Mouse (Mus musculus): ENCODE measurements around the gene Cyp2w1. TPM values are rescaled to one million over a fixed set of nuclear protein-coding genes. Genes with fewer than 3 reads are reported as not detected.

Cyp2w1 gene
- polyA plus RNA-seq, 1 experiment from 2014 or later: 0.16 TPM

DNA sequence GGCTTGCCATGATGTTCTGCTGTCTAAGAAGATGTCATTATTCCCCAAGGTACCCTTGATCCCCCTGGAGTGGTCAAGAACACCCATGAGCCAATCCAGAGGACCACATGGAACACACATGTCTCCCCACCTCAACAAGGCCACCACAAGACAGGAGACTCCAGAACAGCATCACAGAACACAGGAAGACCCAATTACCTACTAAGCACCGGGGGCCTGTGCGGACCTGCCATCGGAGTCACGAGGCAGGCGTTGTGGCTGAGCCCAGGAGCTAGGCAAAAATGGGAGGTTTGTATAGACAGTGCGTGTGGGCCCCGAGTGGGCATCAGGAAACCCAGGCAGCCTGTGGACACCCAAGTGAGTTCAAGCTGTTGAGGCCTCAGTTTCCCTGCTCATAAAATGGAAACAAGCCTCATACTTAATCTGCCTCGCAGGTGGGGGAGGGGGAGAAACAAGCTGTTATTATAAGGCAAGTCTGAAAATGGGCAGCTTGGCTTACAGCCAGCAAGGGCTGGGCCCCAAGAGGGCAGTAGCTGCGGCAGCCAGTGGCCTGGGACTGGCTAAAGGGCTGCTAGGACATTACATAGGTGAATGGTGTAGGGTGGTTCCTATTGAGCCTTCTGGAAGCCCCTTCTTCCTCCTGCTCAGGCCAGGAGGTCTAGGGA, 29.0 kb upstream of the Cyp2w1 start:
- Histone ChIP-seq H3K4me1 (peaks cover 25% of the 10 kb centered on the region), H3K27ac (no peak overlapping the region), H3K4me2 (peak overlapping the region; percentile 99; the same call in 1 of the 2 replicates), H3K36me3 (no peaks in the 10 kb centered on the region), H3K27me3 (peaks cover 43% of the 10 kb centered on the region), H3K9me3 (replicated peaks) (no peaks in the 10 kb centered on the region), H3K4me3 (replicated peaks) (no peak overlapping the region), H3K9ac (no peak overlapping the region)
- ATAC-seq (replicated peaks; ENCODE audit: low FRiP score): 0 out of 2 replicates have a peak, but pooled peaks have one; percentile 40
- WGBS: 78% methylated on average over 9 of the region's 9 CpGs

DNA sequence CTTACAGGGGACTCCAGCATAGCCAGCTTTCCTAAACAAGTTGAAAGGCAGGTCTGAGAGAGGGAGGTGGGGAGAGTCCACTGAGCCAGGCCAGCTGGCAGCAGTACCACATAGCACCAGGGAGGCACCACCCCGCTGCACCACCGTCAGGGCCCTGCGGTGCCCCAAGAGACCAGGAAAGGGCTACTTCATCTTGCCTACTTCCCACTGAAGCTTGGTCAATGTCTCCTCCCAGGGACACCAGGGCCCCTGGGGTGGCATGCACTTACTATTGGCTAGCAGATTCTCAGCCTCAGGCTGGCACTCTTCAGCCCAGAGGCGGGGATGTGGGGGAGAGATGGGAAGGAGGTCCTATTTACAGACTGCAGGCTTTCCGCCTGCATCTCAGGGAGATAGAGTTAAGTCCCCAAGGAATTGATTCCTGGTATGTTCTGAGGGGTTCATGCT, 28.3 kb upstream of the Cyp2w1 start:
- 52% methylated on average over 5 of the region's 5 CpGs for WGBS
- peaks cover 43% of the 10 kb centered on the region for H3K27me3 ChIP-seq

DNA sequence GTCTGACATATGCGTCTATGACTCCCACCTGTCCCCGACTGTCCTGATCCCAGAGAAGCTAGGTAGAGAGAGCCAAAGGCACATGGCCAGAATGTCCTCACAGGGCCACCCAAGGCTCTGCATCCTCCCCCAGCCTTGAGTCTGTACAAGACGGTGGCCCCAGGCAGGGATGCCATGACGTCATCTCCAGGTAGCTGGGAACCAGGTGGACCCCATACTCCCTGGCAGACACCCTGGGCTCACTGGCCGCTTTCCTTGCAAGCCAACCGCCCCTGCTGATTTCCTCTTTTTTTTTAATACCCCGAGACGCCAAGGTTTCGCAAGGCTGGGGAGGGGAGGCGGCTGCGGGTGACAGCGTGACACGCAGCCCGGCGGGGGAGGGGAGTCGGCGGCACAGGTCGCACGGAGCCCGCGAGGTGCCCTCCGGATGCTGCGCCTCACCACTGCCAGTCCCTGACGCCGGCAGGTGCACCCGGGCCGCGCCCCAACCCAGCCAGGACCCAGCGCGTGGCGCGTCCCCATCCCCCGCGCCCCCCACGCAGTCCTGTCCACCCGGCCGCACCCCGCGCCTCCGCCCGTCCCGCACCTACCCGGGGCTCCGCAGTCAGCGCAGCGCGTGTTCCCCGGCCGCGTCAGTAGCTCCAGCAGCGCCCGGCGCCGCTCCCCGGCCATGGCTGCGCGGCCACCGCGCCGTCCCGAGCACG, 27.6 kb upstream of the Cyp2w1 start:
- H3K27ac ChIP-seq: no peak overlapping the region
- H3K4me2 ChIP-seq: peak overlapping the region; percentile 99
- peak overlapping the region; percentile 69 for H3K9ac ChIP-seq
- H3K9me3 ChIP-seq (replicated peaks): no peaks in the 10 kb centered on the region
- H3K36me3 ChIP-seq: no peaks in the 10 kb centered on the region
- peaks cover 43% of the 10 kb centered on the region for H3K27me3 ChIP-seq
- WGBS: 3% methylated on average over 46 of the region's 62 CpGs
- peaks cover 25% of the 10 kb centered on the region for H3K4me1 ChIP-seq
- peak; percentile 19 for ATAC-seq (replicated peaks; ENCODE audit: low FRiP score)
- H3K4me3 ChIP-seq (replicated peaks): peak overlapping the region; percentile 66

More for the DNA sequence above, 28.3 kb upstream of the Cyp2w1 start:
- peak; percentile 38; the same call in 1 of the 2 replicates for ATAC-seq (replicated peaks; ENCODE audit: low FRiP score)
- Histone ChIP-seq H3K4me3 (replicated peaks) (peak overlapping the region; percentile 66), H3K27ac (no peak overlapping the region), H3K4me1 (peaks cover 25% of the 10 kb centered on the region), H3K4me2 (peak overlapping the region; percentile 99), H3K36me3 (no peaks in the 10 kb centered on the region), H3K9me3 (replicated peaks) (no peaks in the 10 kb centered on the region), H3K9ac (peak overlapping the region; percentile 69; the same call in 1 of the 2 replicates)

DNA sequence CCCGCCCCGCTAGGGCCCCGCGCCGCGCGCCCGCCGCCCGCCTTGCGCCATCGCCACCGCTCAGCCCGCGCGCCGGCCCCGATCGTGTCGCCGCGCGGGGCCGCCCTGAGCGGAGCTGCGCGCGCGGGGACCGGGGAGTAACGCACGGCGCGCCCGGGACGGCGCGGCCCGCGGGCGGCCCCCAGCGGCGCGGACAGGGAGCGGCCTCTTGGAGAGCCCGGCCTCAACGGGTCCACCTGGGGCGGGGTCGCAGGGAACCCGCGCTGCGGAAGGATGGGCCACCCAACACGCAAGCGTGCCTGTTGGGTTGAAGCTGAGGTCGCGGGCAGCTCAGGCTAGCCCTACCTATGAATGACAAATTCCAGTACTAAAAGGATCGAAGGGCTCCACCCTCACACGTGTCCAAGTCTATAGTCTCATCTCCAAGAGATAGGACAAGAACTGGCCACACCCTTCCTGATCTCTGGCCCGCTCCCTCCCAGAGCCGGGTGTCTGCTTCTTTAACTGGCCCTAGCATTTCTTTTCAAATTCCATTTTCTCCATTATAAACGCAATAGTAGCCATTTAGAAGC, 26.9 kb upstream of the Cyp2w1 start, which contains the start of gene Adap1:
Gene Adap1 (minus strand): TSS at position 228 of the 572 bp plus-strand sequence.
- Histone ChIP-seq H3K27ac (no peak within 1 kb of the TSS), H3K9ac (peak within 1 kb of the TSS; percentile 69), H3K9me3 (replicated peaks) (no peaks in the 10 kb centered on the region), H3K36me3 (no peaks in the 10 kb centered on the region), H3K4me1 (peaks cover 25% of the 10 kb centered on the region), H3K4me3 (replicated peaks) (peak within 1 kb of the TSS; percentile 66), H3K4me2 (peak within 1 kb of the TSS; percentile 99), H3K27me3 (peaks cover 43% of the 10 kb centered on the region)
- WGBS: 3% methylated on average over 61 of the region's 61 CpGs
- ATAC-seq (replicated peaks; ENCODE audit: low FRiP score): peak; percentile 74

DNA sequence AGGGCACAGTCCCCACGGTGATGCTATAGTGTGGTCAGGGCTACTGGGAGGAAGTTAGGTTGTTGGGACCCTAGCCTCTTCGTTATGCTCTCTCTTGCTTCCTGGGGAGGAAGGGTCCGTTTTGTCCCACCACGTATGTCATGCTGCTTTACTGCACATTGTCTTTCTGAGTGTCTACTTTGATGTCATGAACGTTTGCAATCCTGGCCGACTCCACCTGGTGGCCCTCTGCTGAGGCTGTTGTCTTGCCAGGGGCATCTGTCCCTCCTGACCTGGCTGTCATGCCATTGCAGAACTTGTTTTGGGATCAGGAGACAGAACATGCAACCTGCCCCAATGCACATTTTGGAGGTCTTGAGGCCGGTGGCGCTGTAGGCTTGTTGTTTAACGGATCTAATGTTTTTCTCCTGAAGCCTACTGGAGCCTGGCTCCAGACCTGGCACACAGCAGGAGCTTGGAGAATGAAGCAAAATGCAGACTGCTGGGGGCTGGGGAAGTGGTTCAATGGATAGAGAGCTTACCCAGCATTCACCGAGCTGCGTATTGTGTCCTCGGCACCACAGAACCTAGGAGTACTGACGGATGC, 26.2 kb upstream of the Cyp2w1 start:
- Histone ChIP-seq H3K4me3 (replicated peaks) (no peak overlapping the region), H3K9ac (no peak overlapping the region), H3K4me1 (peaks cover 30% of the 10 kb centered on the region), H3K4me2 (peak overlapping the region; percentile 99), H3K27ac (no peak overlapping the region), H3K27me3 (peaks cover 43% of the 10 kb centered on the region), H3K9me3 (replicated peaks) (no peaks in the 10 kb centered on the region), H3K36me3 (no peaks in the 10 kb centered on the region)
- 65% methylated on average over 13 of the region's 13 CpGs for WGBS
- ATAC-seq (replicated peaks; ENCODE audit: low FRiP score): no peak

DNA sequence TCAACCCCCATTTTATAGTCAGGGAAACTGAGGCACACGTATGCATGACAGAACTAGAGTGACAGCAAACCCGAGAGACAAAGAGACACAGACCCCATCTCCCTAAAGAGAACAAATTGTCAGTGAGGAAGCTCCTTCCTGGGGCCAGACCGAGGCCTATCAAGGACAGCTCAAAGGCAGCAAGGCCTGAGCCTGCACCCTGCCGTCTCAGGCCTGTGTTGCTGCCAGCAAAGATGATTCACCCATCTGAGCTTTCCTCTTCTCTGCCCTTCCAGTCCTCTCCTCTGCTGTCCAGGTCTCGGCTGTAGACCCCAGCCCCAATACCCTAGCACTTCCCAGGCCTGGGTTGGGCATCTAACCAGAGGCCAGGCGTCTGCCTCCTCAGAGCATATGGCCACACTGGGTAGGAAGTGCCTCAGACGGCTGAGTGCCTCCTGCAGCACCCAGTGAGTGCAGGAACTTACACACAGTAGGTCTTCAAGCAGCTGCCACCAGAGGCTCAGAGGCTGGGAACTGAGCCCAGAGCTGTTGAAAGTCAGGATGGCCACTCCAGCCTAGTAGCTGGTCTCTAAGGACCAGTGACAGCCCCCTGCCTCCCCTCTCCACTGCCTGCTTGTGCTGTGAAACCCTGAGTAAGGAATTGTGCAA, 25.3 kb upstream of the Cyp2w1 start:
- Histone ChIP-seq H3K27me3 (peaks cover 43% of the 10 kb centered on the region), H3K9ac (no peak overlapping the region), H3K27ac (no peak overlapping the region), H3K4me2 (no peak overlapping the region), H3K4me1 (peaks cover 37% of the 10 kb centered on the region), H3K4me3 (replicated peaks) (no peak overlapping the region), H3K36me3 (no peaks in the 10 kb centered on the region), H3K9me3 (replicated peaks) (no peaks in the 10 kb centered on the region)
- no peak for ATAC-seq (replicated peaks; ENCODE audit: low FRiP score)
- 71% methylated on average over 7 of the region's 7 CpGs for WGBS

DNA sequence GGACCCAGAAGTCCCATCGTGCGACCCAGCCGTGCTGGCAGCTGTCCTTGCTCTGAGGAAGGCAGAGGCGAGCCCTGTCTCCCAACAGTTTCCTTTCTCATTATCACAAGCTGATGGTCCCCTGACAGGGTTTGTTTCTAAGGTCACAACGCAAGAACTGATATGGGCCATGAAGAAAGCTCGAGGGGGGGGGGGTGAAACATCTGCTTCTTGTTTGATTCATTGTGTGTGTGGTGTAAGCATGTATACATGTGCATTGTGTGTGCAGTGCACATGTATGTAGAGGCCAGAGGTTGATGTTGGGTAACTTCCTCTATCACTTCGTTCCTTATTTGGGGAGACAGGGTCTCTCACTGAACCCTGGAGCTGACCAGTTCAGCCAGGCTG, 24.8 kb upstream of the Cyp2w1 start:
- Histone ChIP-seq H3K27me3 (peaks cover 42% of the 10 kb centered on the region), H3K36me3 (no peaks in the 10 kb centered on the region), H3K4me2 (no peak overlapping the region), H3K4me3 (replicated peaks) (no peak overlapping the region), H3K4me1 (peaks cover 41% of the 10 kb centered on the region), H3K9ac (no peak overlapping the region), H3K27ac (no peak overlapping the region), H3K9me3 (replicated peaks) (no peaks in the 10 kb centered on the region)
- ATAC-seq (replicated peaks; ENCODE audit: low FRiP score): no peak
- 69% methylated on average over 7 of the region's 7 CpGs for WGBS

DNA sequence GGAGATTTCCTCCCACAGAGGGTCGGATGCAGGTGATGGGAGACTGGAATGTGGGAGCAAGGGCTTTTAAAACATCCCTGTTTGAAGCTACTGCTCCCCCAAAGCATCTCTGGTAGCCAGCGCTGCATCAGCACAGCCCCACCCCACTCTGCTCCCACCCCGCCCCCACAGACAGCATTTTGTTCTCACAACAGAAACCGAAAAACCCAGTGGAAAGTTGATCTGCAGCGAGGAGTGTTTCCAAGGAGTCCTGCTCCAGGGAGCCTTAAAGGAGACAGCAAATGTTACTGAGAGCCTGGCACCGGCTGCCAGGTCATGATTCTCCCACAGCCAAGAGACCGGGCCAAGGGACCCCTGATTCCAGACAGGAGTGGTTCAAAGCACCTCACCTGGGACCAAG, 21.7 kb upstream of the Cyp2w1 start:
- Histone ChIP-seq H3K9me3 (replicated peaks) (no peaks in the 10 kb centered on the region), H3K9ac (no peak overlapping the region), H3K36me3 (peaks cover 13% of the 10 kb centered on the region), H3K4me2 (no peak overlapping the region), H3K27me3 (peaks cover 15% of the 10 kb centered on the region), H3K27ac (no peak overlapping the region), H3K4me1 (peaks cover 32% of the 10 kb centered on the region), H3K4me3 (replicated peaks) (no peak overlapping the region)
- ATAC-seq (replicated peaks; ENCODE audit: low FRiP score): no peak
- 51% methylated on average over 7 of the region's 7 CpGs for WGBS

DNA sequence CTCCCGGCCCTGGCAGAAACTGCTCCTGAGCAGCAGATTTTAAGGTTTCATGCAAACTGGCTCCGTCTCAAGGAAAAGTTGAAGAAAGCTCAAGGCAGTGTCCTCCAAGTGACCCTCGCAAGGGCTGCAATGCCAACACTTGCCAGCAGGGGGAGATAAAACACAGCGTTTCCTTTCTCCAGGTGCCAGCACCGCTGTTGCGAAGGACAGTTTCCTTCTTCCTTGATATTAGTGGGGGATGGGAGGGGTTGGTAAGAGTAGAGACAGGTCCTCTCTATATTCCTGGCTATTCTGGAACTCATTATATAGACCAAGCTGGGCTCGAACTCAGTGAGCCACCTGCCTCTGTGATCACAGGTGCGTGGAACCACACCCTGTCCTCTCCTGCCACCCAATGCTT, 20.7 kb upstream of the Cyp2w1 start:
- peaks cover 29% of the 10 kb centered on the region for H3K4me1 ChIP-seq
- H3K4me2 ChIP-seq: no peak overlapping the region
- WGBS: 19% methylated on average over 8 of the region's 8 CpGs
- H3K36me3 ChIP-seq: peaks cover 23% of the 10 kb centered on the region
- H3K27ac ChIP-seq: no peak overlapping the region
- no peak overlapping the region for H3K9ac ChIP-seq
- H3K9me3 ChIP-seq (replicated peaks): no peaks in the 10 kb centered on the region
- no peak overlapping the region for H3K4me3 ChIP-seq (replicated peaks)
- H3K27me3 ChIP-seq: peaks cover 5% of the 10 kb centered on the region
- ATAC-seq (replicated peaks; ENCODE audit: low FRiP score): no peak

DNA sequence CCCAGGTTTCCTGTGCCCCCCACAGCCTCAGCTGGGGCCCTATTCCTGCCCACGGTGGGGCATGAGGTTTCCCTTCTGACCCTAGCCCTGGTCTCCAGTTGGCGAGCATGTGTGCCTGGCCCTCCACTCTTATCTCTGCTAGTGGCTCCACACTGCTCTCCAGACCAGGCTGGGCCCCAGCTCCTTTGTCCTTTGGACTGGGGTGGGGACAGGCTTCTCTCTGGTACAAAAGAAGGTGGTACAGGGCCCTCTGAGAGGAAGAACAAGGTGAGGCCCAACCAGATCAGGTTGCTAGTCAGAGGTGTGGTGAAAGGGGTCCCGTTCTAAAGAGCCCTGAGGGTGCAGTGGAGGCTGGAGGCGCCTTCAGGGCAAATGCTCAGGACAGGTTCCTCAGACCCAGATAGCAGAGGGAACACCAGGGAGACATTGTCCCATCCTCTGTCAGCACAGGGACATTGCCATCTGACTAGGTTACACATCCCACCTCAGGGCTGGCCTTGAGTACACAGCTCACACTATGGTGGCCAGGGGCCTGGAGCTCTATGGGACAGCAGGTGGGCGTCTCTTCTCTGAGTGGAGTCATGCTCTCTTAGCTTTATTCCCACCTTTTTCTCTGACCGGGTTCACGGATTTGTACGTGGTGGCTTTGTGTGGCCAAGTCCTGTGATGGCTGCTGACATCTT, 19.7 kb upstream of the Cyp2w1 start:
- H3K27me3 ChIP-seq: no peaks in the 10 kb centered on the region
- no peak overlapping the region for H3K4me3 ChIP-seq (replicated peaks)
- no peak overlapping the region for H3K4me2 ChIP-seq
- ATAC-seq (replicated peaks; ENCODE audit: low FRiP score): no peak
- H3K9ac ChIP-seq: no peak overlapping the region
- peaks cover 29% of the 10 kb centered on the region for H3K4me1 ChIP-seq
- 77% methylated on average over 8 of the region's 8 CpGs for WGBS
- H3K27ac ChIP-seq: peak overlapping the region; percentile 61; the same call in 1 of the 2 replicates
- H3K36me3 ChIP-seq: peaks cover 31% of the 10 kb centered on the region
- no peaks in the 10 kb centered on the region for H3K9me3 ChIP-seq (replicated peaks)

DNA sequence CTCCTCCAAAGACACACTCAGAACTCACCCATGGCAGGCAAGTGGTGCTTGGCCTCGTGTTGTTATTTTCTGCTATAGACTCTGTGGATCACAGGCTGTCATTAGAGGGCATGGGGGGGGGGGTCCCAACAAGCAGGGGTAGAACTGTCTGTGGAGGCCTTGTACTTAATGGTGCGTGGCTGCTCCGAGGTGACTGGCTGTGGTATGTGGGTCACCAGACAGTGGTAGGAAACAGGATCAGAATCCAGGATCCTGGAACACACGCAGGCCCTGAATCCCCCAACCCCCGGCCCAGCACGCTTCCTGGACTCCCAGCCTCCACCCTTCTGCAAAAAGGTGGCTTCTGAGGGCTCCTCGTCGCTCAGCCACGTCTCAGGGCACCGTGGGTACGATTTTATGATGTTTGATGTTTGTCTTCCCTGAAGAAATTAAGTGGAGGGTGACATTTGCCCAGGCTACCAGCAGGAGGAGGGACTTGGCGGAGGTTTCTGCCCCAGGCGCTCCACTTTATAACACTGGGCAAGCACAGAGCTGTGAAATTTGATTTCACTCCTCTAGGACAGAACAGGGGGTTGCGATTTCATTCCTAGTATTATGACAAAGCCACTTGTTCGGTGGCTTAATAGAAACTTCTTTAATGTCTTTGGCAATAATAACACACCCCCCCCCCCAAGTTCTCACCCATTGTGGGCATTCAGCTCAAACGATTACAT, 19.0 kb upstream of the Cyp2w1 start:
- no peaks in the 10 kb centered on the region for H3K27me3 ChIP-seq
- H3K36me3 ChIP-seq: peaks cover 38% of the 10 kb centered on the region
- H3K4me2 ChIP-seq: no peak overlapping the region
- WGBS: 51% methylated on average over 16 of the region's 16 CpGs
- H3K4me3 ChIP-seq (replicated peaks): no peak overlapping the region
- peak overlapping the region; percentile 61 for H3K27ac ChIP-seq
- no peak overlapping the region for H3K9ac ChIP-seq
- H3K9me3 ChIP-seq (replicated peaks): no peaks in the 10 kb centered on the region
- ATAC-seq (replicated peaks; ENCODE audit: low FRiP score): peak; percentile 27; the same call in 1 of the 2 replicates
- peaks cover 35% of the 10 kb centered on the region for H3K4me1 ChIP-seq

All from kidney, embryonic 15.5 days (tissue).